Mouse (Mus musculus) forebrain, embryonic 11.5 days (tissue): Measurements from ENCODE around the gene Vmn1r218. TPM values are rescaled to one million over a fixed set of nuclear protein-coding genes. Genes with fewer than 3 reads are reported as not detected.
"Not testable (repeated sequence)": the region's sequence is repeated elsewhere in the genome, so short reads cannot be mapped to it uniquely, and the experiment has no call there.

Experiments used
- ATAC-seq: fragments of 200-750 bp; cut with Nextera tagmentation; replicated peaks from 2 replicates; pipeline ENCODE4 v1.8.0; 2017; ENCODE audit warnings: moderate TSS enrichment; ENCODE audit not compliant: low FRiP score
- DNase-seq: peaks from one replicate; pipeline ENCODE4 v3.0.0-alpha.2; 2017; ENCODE audit warnings: low spot score
- H3K27ac ChIP-seq: fragments of 300-500 bp; sonication (generic); 2 replicates; pipeline ENCODE4 v1.5.1; 2014; ENCODE audit warnings: low read depth, low read length
- H3K27me3 ChIP-seq: fragments of 300-500 bp; sonication (generic); 2 replicates; pipeline ENCODE4 v1.6.1; 2014; ENCODE audit warnings: mild to moderate bottlenecking, low read length, mixed read lengths; ENCODE audit not compliant: control insufficient read depth, insufficient read depth
- H3K36me3 ChIP-seq: fragments of 300-500 bp; sonication (generic); 2 replicates; pipeline ENCODE4 v1.6.1; 2014; ENCODE audit warnings: mild to moderate bottlenecking, low read length, moderate library complexity, mixed read lengths; ENCODE audit not compliant: control insufficient read depth, insufficient read depth
- H3K4me1 ChIP-seq: fragments of 300-500 bp; sonication (generic); replicated peaks from 2 replicates; pipeline ENCODE4 v1.6.1; 2014; ENCODE audit warnings: low read length, mixed read lengths; ENCODE audit not compliant: control insufficient read depth, insufficient read depth
- H3K4me2 ChIP-seq: fragments of 300-500 bp; sonication (generic); 2 replicates; pipeline ENCODE4 v1.6.1; 2014; ENCODE audit warnings: low read depth, mild to moderate bottlenecking, low read length, moderate library complexity, mixed read lengths; ENCODE audit not compliant: severe bottlenecking
- H3K4me3 ChIP-seq: fragments of 300-500 bp; sonication (generic); 2 replicates; pipeline ENCODE4 v1.5.1; 2014; ENCODE audit warnings: low read depth, low read length
- H3K9ac ChIP-seq: fragments of 300-500 bp; sonication (generic); 2 replicates; pipeline ENCODE4 v1.6.1; 2014; ENCODE audit warnings: low read length
- H3K9me3 ChIP-seq: fragments of 300-500 bp; sonication (generic); 2 replicates; pipeline ENCODE4 v1.6.1; 2016; ENCODE audit warnings: low read length, mixed read lengths; ENCODE audit not compliant: control insufficient read depth
- WGBS: fragments of 180-500 bp; shearing (Covaris S2); extraction: QIAGEN DNeasy Blood & Tissue Kit; methylation state at CpG from one replicate; pipeline ENCODE4 v1.1.7; 2014; 5-methylcytosine and 5-hydroxymethylcytosine counted together
- polyA plus RNA-seq: library from polyadenylated mRNA; unstranded; fragments of >200 nt; fragmentation: Nextera tagmentation; extraction: Ambion mirVana; gene quantifications from 2 replicates; pipeline ENCODE4 v1.2.1, GENCODE M21; 2014

Gene Vmn1r218
- 0.03 TPM in 1 of 2 replicates, not detected in the other for polyA plus RNA-seq

DNA sequence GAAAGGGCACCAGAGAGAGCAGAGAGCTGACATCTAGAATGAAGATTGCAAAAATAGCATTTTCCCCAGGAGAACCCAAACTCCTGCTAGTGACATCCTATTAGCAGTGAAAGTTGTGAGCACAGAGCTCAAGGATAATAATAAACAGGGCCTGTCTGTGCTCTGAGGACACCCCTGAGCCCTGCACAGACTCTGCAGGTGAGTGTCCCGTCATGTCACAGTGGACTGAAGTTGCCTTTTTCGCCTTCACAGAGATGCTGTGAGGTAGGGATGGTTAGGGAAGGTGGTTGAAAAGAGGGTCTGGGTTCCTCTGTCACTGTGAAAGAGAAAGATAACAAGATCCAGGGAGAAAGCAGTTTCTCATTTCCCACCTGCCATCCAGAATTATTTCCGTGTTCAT is at the start of gene Vmn1r218:
Vmn1r218 (plus strand) TSS at position 57 of the 400 bp plus-strand sequence.
- 70% methylated on average over 3 of the region's 3 CpGs for WGBS

DNA sequence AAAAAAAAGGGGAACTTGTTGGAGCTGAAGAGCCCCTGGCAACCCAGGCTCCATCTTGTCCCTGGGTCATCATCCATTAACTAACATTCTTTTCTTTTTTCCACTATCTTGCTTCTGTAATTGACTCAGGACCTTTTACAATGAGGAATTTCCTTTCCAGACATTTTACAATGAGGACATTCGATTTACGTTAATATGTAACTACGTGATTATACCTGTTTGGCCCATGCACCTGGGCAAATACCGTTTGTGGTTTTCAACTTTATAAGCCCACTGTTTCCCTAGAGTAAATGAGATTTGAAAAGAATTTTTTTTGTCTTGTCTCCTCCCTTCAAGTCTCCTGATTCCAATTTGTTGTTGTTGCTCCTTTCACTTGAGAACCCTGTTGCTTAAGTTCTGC is 38.6 kb upstream of the Vmn1r218 start:
- Histone ChIP-seq H3K4me3 (no peak overlapping the region), H3K4me1 (no peaks in the 10 kb centered on the region), H3K27me3 (no peaks in the 10 kb centered on the region), H3K36me3 (no peaks in the 10 kb centered on the region), H3K9ac (no peak overlapping the region), H3K4me2 (no peak overlapping the region), H3K9me3 (no peaks in the 10 kb centered on the region), H3K27ac (no peak overlapping the region)
- DNase-seq (no peak), ATAC-seq (no peak)
- WGBS = 93% methylated on average over 4 of the region's 4 CpGs

More for the DNA sequence above, at the start of gene Vmn1r218:
- H3K27ac ChIP-seq = no peak within 1 kb of the TSS
- no peak within 1 kb of the TSS for H3K4me3 ChIP-seq
- H3K36me3 ChIP-seq = no peaks in the 10 kb centered on the region
- no peak within 1 kb of the TSS for H3K9ac ChIP-seq
- H3K9me3 ChIP-seq = no peaks in the 10 kb centered on the region
- no peak within 1 kb of the TSS for H3K4me2 ChIP-seq
- H3K27me3 ChIP-seq = no peaks in the 10 kb centered on the region
- DNase-seq (no peak), ATAC-seq (no peak)
- H3K4me1 ChIP-seq = no peaks in the 10 kb centered on the region

DNA sequence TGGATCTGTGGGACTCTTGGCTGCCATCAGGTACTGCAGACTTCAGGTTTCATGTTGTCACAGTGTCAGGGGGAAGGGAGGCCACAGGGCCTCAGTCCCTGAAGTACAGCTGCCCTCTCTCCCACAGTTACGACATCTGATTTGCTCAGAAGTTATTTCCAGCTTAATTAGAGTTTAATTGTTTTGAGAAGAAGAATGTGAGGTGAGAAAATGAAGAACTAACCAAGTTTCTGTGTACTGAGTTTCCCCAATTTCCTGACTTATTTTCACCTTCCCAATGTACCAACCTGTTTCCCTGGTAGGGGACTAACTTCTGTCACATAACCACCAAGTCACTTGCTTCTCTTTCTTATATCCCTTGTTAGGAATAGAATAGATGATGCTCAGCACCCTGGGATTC is 14.8 kb upstream of the Vmn1r218 start, which contains the start of gene Vmn1r217:
Vmn1r217 (minus strand) TSS at position 101 of the 400 bp plus-strand sequence.
- H3K36me3 ChIP-seq, H3K4me1 ChIP-seq, DNase-seq, H3K9me3 ChIP-seq, H3K4me3 ChIP-seq, H3K4me2 ChIP-seq, ATAC-seq, H3K27ac ChIP-seq, H3K27me3 ChIP-seq, H3K9ac ChIP-seq: not testable (repeated sequence)
- WGBS = 85% methylated on average over 1 of the region's 1 CpGs

DNA sequence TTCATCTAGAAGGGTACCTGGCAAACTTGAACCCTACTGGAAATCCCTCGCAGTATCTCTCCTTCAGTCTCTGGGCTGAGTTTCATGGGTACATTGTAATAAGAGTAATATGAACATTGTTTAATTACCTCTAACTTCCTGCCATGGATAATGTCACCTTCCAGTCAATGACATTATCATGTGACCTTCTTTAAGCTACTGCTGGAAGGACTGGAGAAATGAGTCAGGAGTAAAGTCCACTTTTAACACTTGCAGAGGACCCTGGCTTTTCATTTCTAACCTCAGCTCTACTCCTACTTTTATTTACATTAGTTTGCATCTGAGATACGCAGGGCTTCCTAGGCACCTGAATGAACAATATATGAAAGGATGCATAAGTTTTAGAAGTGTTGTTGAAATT is 12.3 kb upstream of the Vmn1r218 start:
- H3K4me3 ChIP-seq = no peak overlapping the region
- DNase-seq (no peak), ATAC-seq (no peak)
- H3K4me1 ChIP-seq = no peaks in the 10 kb centered on the region
- WGBS = 93% methylated on average over 2 of the region's 2 CpGs
- no peaks in the 10 kb centered on the region for H3K36me3 ChIP-seq
- H3K4me2 ChIP-seq = no peak overlapping the region
- no peak overlapping the region for H3K27ac ChIP-seq
- H3K27me3 ChIP-seq = no peaks in the 10 kb centered on the region
- no peaks in the 10 kb centered on the region for H3K9me3 ChIP-seq
- H3K9ac ChIP-seq = no peak overlapping the region

DNA sequence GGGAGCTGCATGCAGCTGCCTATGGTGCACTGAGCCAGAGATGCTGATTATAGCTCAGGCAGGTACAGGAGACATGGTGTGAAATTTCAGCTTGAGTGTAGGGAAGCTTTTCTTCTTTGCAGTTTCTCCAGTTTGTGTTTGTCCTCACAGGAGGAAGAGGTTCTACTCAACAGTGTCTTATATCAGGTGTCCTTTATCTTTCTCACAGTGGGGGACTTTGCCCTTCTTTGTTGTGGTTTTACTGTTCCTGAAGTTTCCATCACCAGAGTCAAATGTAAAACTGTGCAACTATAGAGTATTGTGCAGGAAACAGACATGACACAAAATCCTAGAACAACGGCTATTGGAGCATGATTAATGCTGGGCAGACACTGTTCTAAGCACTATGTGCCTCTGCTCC is 546 bp downstream of the Vmn1r218 start:
- H3K36me3 ChIP-seq = no peaks in the 10 kb centered on the region
- H3K4me2 ChIP-seq = no peak overlapping the region
- DNase-seq = no peak
- WGBS = 68% methylated on average over 1 of the region's 1 CpGs
- no peak overlapping the region for H3K9ac ChIP-seq
- no peaks in the 10 kb centered on the region for H3K9me3 ChIP-seq
- H3K4me3 ChIP-seq = no peak overlapping the region
- no peaks in the 10 kb centered on the region for H3K27me3 ChIP-seq
- H3K4me1 ChIP-seq = no peaks in the 10 kb centered on the region
- no peak for ATAC-seq
- H3K27ac ChIP-seq = no peak overlapping the region

DNA sequence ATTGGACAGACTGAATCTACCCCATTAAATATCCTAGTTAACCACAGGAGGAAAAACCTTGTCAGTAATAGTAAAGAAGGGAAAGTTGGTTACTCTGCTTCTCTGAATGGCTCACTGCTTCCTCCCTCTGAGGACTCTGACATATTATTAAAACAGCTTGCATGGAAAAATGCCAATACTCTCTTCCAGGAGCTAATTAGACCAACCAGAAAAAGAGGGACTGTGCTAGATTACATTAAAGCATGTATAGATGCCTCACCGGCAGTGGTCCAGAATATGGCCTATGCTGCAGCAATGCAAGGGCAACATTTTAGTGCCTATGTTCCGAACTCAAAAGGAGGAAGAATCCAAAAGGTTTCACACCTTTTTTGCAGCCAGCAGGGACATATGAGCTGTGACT is 5.9 kb downstream of the Vmn1r218 start:
- 89% methylated on average over 2 of the region's 2 CpGs for WGBS
- no peak overlapping the region for H3K27ac ChIP-seq
- H3K36me3 ChIP-seq = no peaks in the 10 kb centered on the region
- H3K27me3 ChIP-seq = no peaks in the 10 kb centered on the region
- H3K4me2 ChIP-seq = no peak overlapping the region
- DNase-seq (no peak), ATAC-seq (no peak)
- no peak overlapping the region for H3K9ac ChIP-seq
- no peak overlapping the region for H3K4me3 ChIP-seq
- no peaks in the 10 kb centered on the region for H3K9me3 ChIP-seq
- no peaks in the 10 kb centered on the region for H3K4me1 ChIP-seq

DNA sequence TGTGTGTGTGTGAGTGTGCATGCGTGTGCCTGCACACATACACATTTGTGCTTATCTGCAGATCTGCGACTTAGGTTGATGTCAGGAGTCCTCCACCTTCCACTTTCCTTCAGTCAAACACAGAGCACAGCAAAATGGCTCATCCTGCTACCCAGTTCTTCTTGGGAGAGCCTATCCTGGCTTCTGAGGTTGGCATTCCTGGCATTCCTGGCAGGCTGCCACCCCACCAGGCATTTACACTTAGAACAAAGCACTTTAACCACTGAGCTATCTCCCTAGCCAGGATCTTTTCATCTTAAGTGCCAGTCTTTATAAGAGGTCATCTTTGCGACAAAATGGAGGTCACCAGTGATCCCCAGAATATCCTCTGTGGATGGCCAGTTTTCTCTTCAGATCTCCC is 24.9 kb downstream of the Vmn1r218 start:
- Histone ChIP-seq H3K27me3 (no peaks in the 10 kb centered on the region), H3K9me3 (no peaks in the 10 kb centered on the region), H3K36me3 (no peaks in the 10 kb centered on the region), H3K27ac (no peak overlapping the region), H3K4me2 (no peak overlapping the region), H3K4me3 (no peak overlapping the region), H3K9ac (no peak overlapping the region), H3K4me1 (no peaks in the 10 kb centered on the region)
- 63% methylated on average over 3 of the region's 3 CpGs for WGBS
- DNase-seq (no peak), ATAC-seq (0 out of 2 replicates have a peak, but pooled peaks have one; percentile 30)

DNA sequence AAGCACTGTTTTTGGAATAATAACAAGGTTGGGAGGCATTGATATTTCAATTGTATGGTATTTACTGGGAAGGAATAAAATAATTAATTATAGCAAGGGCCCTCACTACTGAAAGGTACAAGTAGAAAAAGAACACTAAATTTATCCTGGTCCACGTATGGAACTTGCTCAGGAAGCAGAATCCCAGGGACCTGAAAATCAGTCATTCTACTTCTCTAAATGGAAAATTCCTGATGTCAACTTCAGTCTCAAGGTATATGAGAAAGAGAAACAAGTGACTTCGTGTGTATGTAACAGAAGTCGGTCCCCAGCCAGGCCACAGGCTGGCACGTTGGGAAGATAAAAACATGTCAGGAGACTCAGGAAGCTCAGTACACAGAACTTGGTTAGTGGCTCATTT is 26.1 kb downstream of the Vmn1r218 start, which contains the start of gene Vmn1r219:
Vmn1r219 (plus strand) TSS at position 301 of the 400 bp plus-strand sequence.
- H3K4me2 ChIP-seq = no peak within 1 kb of the TSS
- no peak within 1 kb of the TSS for H3K9ac ChIP-seq
- no peaks in the 10 kb centered on the region for H3K4me1 ChIP-seq
- H3K4me3 ChIP-seq = no peak within 1 kb of the TSS
- no peaks in the 10 kb centered on the region for H3K9me3 ChIP-seq
- no peak for DNase-seq
- no peak for ATAC-seq
- H3K27me3 ChIP-seq = no peaks in the 10 kb centered on the region
- H3K27ac ChIP-seq = no peak within 1 kb of the TSS
- WGBS = 88% methylated on average over 4 of the region's 4 CpGs
- H3K36me3 ChIP-seq = no peaks in the 10 kb centered on the region

DNA sequence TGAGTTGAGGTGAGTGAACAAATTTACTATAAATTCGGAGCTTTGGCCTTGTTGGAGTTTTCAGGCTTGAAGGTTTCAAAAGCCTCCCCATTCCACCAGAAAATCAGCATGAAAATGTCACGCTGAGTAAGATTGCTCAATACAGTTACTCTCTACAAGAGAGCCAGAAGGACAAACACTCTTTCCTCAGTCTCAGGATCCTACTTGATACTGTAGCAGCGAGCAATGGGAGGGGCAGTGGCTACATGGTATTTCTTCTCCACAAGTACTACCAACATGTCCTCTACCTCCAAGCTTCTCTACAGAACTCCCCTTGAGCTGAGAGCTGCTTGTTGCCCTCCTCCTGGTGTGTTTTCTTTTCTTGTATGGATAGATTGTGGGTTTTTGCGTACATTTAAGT is 33.5 kb downstream of the Vmn1r218 start:
- not testable (repeated sequence) for H3K9me3 ChIP-seq, H3K4me2 ChIP-seq, H3K36me3 ChIP-seq, H3K4me3 ChIP-seq, H3K4me1 ChIP-seq, H3K9ac ChIP-seq, H3K27ac ChIP-seq, ATAC-seq, H3K27me3 ChIP-seq, DNase-seq
- 88% methylated on average over 4 of the region's 4 CpGs for WGBS
